Mouse (Mus musculus): ENCODE results near the gene Saal1. TPM values are rescaled to one million over a fixed set of nuclear protein-coding genes. Genes with fewer than 3 reads are reported as not detected.

The Saal1 gene
- total RNA-seq, 2 experiments from 2014 or later, result 9.3 to 9.5 TPM

GRCm38 (mm10) chr7:46639692-46640031 is 70.8 kb downstream of the Saal1 start, which contains the start of gene Sergef:
Gene Sergef (minus strand): TSS chr7:46639807.
- intact Hi-C loops (cut with DNase I), result loop anchor here (5.0 to 10.0 kb wide), 2 partner anchors 73 to 135 kb away; partner anchors contain the start of gene Saal1
- DNase-seq (ENCODE audit: extremely low spot score in 1 of 2, low spot score in 2 of 2), result peak; percentile 83 to 92

- DNase-seq (ENCODE audit: extremely low spot score in 1 of 2, low spot score in 2 of 2), result no peak
- intact Hi-C loops (cut with DNase I), result loop anchor here (10.0 kb wide), 1 partner anchor 136 kb away; no protein-coding TSS in a partner anchor
Observed at GRCm38 (mm10) chr7:46638889-46639691, 71.4 kb downstream of the Saal1 start.

Other genes with a start within 250 kb of the Saal1 start
- 10 to 100 TPM; 57.3 to 61.3 TPM for gene Sergef, start 70.9 kb downstream of the Saal1 start, total RNA-seq (2021)
- gene Tph1, start 38.1 kb downstream of the Saal1 start, total RNA-seq (2021), result under 1 TPM; 0.45 to 0.69 TPM
- gene Saa3, start 5.0 kb upstream of the Saal1 start, total RNA-seq (2021), result not detected
- not detected for gene Saa4, start 21.9 kb upstream of the Saal1 start, total RNA-seq (2021)
- not detected for gene Saa1, start 32.3 kb upstream of the Saal1 start, total RNA-seq (2021)
- not detected for gene Saa2, start 41.1 kb upstream of the Saal1 start, total RNA-seq (2021)
- gene Hps5, start 85.4 kb upstream of the Saal1 start, total RNA-seq (2021), result 10 to 100 TPM; 13.8 to 14.7 TPM
- 10 to 100 TPM; 38.4 to 40.8 TPM for gene Gtf2h1, start 85.4 kb upstream of the Saal1 start, total RNA-seq (2021)
- 100 to 1,000 TPM; 495 to 502 TPM for gene Ldha, start 130.8 kb upstream of the Saal1 start, total RNA-seq (2021)
- not detected for gene Ldhc, start 150.5 kb upstream of the Saal1 start, total RNA-seq (2021)
- gene Tsg101, start 209.3 kb upstream of the Saal1 start, total RNA-seq (2021), result 10 to 100 TPM; 91.5 to 94.0 TPM
- gene Uevld, start 247.8 kb upstream of the Saal1 start, total RNA-seq (2021), result 10 to 100 TPM; 10.8 to 11.7 TPM